Mouse (Mus musculus): ENCODE data around the gene Slc4a2.

- TF ChIP-seq CTCF (IDR thresholded peaks at IDR 0.05; ENCODE audit: extremely low read depth, insufficient read depth, insufficient read length, insufficient replicate concordance) (no peak), POLR2A (IDR thresholded peaks at IDR 0.05; ENCODE audit: low read depth, low read length) (no peak)
These were observed 21.7 kb upstream of the Slc4a2 start for GRCm38 (mm10) chr5:24401969-24402368.
